Mouse (Mus musculus): Measurements from ENCODE around the gene Usp12.

Usp12 gene

GRCm38 (mm10) chr5:146794853-146795252 is at the start of gene Usp12:
Gene Usp12, minus strand, starts transcription at chr5:146795006.
- DNase-seq = peak; percentile 97

GRCm38 (mm10) chr5:146844301-146844941 is 49.6 kb upstream of the Usp12 start:
- DNase-seq = no peak

DNA sequence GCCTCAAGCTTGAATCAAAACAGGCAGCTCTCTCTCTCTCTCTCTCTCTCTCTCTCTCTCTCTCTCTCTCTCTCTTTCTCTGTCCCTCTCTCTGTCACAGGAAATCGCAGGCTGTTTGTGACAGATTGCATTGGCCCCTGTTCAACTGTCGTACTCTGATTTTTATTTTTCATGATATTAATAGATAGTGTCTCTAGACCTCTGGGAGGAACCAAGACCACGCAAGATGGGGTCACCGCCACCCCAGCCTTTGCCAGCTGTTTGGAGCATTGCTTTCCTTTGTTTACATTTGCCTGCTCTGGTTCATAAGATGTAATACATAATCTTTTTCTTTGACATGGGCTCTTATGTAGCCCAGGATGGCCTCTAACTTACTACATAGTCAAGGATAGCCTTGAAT is 47.2 kb upstream of the Usp12 start:
- DNase-seq = no peak

DNA sequence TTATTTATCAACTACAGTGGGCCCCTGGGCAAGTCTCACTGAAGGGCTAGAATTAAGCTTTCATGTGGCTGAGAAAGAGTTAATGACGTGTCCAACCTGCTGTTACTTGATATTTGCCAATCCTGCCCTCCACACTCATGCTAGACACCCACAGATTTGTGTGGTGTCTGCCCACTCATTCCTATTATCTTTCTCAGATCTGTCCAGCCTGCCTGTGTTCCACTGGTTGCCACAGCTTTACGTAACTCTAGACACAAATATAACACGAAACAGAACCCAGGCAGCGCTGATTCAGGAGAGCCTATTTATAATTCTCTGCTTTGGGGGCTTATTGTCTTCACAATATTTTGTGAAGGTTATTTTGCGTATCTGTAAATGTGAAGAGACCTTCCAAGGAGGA is 46.5 kb upstream of the Usp12 start:
- peak; percentile 84 for DNase-seq

- no peak for DNase-seq
These were observed 45.6 kb upstream of the Usp12 start for GRCm38 (mm10) chr5:146840422-146840821.

- no peak for DNase-seq
These were observed 45.0 kb upstream of the Usp12 start for GRCm38 (mm10) chr5:146839760-146840159.

- DNase-seq = no peak
These were observed 44.2 kb upstream of the Usp12 start for GRCm38 (mm10) chr5:146838836-146839648.

GRCm38 (mm10) chr5:146837967-146838720 is 43.3 kb upstream of the Usp12 start:
- DNase-seq = no peak

DNA sequence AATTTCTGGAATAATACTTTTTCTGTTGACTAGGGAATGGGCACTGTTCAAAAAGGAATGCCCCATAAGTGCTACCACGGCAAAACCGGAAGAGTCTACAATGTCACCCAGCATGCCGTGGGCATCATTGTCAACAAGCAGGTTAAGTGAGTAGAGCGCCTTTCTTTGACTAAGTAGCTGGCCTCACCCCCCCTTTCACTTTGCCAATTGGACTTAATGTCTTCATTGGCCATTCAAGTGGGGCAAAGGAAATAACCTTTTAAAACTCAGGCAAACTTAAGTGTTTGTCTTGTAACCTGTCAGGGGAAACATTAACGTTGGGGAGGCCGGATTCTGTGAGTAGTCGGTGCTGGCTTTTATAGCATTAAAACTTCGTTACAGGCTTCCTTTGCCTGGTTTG is 40.2 kb upstream of the Usp12 start:
- DNase-seq = no peak

- DNase-seq = no peak
These were observed 38.9 kb upstream of the Usp12 start for GRCm38 (mm10) chr5:146833673-146834201.

DNA sequence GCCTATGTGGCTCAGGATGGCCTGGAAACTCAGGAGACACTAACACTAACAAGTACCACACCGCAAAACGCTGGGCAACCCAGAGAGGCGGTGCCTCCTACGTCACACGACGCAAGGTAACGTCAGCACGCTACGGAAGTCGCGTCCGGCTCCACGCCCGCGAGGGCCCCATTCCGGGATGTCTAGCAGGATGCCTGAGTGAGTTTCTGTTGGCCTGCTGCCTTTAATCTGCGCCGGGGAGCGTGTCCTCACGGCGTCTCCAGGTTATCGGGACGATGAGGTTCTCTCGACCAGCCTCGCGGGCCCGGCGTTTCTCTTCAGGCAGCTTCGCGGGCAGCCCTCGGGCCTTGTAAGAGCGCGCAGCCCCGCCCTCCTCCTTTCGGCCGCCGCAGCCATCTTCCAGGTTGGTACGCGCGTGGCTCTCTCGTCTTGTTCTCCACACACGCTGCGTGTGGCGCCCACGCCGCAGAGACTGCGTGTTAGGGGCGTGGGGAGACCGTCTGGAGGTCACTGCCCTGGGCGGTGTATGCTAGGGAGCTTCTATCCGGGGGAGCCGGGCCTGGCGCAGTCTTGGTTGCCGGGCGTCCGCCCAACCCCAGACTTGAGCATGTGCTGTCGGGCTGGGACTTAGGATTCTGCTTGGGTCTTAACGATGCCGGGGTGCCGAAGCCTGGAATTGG is 38.1 kb upstream of the Usp12 start, which contains the start of gene Rpl21:
Gene Rpl21 (plus strand): TSS at position 122 of the 680 bp plus-strand sequence.
- DNase-seq = peak; percentile 94

GRCm38 (mm10) chr5:146832435-146832768 is 37.6 kb upstream of the Usp12 start:
- DNase-seq = no peak

GRCm38 (mm10) chr5:146829528-146829927 is 34.7 kb upstream of the Usp12 start:
- DNase-seq = no peak

- DNase-seq = no peak
These were observed 28.2 kb upstream of the Usp12 start for GRCm38 (mm10) chr5:146823005-146823404.

DNA sequence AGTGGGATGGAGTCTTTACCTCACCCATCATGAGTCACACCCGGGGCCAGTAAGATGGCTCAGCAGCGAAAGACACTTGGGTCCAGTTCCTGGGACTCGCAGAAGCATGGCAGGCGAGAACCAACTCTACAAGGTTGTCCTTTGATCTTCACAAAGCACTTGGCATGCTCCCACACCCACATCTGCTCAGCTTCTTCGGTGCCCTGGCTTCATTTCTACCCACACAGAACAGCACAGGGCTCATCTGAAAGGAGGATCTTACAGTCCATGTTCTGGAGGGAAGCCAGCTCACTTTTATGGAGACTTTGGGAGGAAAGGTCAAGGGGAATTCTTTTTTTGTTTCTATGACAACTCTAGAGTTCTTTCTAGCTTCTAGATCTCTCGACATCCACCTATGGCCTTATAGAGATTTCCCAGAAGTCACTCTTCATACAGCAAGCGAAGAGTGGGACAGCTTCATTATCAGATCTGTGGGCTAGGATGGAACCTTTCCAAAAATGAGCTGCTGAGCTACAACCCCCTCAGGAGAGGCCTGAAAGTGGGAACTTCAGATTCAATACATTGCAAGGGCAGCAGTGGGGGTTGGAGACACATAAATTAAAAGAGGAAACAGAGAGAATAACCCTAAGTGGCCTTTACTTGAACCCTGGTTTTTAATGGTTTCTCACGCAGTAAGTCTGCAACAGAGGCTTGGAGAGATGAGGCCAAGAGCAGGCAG is 24.3 kb upstream of the Usp12 start:
- no peak for DNase-seq

GRCm38 (mm10) chr5:146817583-146817982 is 22.8 kb upstream of the Usp12 start:
- DNase-seq = no peak

DNA sequence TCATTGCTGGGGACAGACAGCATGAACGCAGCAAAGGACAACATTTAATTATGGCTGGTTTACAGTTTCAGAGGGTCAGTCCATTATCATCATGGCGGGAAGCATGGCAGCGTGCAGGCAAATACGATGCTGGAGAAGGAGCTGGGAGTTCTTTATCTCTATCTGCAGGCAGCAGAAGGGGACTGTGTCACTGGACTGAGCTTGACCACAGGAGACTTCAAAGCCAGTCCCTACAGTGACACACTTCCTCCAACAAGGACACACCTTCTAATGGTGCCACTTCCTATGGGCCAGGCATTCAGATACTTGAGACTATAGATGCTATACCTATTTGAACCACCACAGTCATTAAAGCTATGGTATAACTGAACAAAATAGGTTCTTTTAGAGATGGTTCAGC is 20.6 kb upstream of the Usp12 start:
- DNase-seq = no peak

DNA sequence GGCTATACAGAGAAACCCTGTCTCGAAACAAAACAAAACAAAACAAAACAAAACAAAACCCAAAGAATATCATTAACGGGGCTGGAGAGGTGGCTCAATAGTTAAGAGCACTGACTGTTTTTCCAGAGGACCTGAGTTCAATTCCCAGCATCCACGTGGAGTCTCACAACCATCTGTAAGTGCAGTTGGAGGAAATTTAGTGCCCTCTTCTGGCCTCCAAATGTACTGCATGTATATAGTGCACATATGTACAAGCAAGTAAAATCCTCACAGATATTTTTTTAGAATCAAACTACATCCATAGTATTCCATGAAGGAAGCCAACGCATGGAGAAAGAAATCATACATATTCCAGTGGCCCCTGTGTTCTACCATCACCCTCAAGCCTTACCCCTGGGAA is 18.6 kb upstream of the Usp12 start:
- no peak for DNase-seq

- DNase-seq = no peak
These were observed 18.1 kb upstream of the Usp12 start for GRCm38 (mm10) chr5:146812866-146813265.

DNA sequence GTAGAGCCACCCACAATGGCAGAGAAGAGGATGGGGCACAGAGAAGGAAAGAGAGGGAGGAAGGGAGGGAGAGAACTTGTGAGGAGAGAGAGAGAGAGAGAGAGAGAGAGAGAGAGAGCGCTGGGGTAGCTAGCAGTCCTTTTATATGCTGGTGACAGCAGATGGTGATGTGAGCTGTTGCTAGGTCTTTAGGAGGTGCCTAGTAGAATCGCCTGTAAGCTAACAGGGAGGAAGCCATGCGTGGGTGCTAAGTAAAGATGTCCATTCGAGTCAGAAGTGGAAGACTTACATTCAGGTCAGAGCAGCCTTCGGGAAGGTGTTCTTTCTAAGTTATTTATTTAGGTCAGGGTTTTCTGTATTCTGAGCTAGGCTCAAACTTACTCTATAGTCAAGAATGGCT is 15.1 kb upstream of the Usp12 start:
- peak; percentile 48 for DNase-seq

- DNase-seq = peak; percentile 70
These were observed 11.2 kb upstream of the Usp12 start for GRCm38 (mm10) chr5:146806004-146806430.

DNA sequence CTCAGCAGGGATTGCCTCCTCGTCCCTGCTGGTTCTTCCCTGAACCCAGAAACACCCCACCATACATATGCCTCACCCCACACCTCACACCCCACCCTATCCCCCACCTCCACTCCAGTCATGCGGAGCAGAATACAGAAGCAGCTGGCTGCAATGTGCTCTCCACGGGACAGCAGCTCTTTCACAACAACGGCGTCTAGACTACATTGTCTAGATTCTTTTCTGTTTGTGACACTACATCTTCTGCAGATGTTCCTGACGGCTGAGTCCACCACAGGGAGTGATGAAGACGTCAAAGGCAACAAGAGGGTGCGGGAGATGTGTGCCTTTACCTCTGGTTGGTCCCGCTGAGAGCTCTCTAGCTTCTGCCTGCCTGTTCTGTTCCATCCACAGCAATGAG is 3.2 kb upstream of the Usp12 start:
- DNase-seq = peak; percentile 77
